Mouse (Mus musculus) E14TG2a.4 (cell line): ENCODE measurements around the gene Sergef.

Experiments
- CTCF ChIP-seq: conservative IDR thresholded peaks from 2 replicates; pipeline ENCODE4 v1.5.1; 2014; ENCODE audit warnings: low read length
- NANOG ChIP-seq: IDR thresholded peaks from 2 replicates; pipeline ENCODE4 v1.6.1; 2014; ENCODE audit warnings: borderline replicate concordance, low read length, mixed read lengths
- POU5F1 ChIP-seq: IDR thresholded peaks from 2 replicates; pipeline ENCODE4 v1.6.1; 2014; ENCODE audit warnings: low read length, borderline replicate concordance

DNA sequence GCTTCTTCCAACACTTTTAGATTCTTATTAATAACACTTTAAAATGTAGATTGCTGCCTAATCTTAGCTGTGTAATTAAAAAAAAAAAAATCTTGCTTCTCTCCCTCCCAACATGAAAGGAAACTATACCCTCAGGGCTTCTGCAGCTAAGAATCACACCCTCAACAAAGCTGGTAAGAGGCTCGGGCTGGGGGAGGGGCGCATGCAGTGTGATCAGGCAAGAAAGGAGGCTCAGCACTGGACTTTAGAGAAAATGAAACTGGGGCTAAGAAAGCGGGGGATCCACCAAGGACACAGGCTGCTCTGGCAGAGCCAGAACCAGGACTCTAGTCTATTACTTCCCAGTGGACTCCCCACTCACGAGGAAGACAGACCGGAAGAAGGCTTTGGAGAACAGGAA, 38.5 kb downstream of the Sergef start:
- TF ChIP-seq CTCF (no peak), POU5F1 (no peak), NANOG (no peak)
